Mouse (Mus musculus) layer of hippocampus, adult 2 months (tissue): ENCODE results near the gene Pink1. TPM values are rescaled to one million over a fixed set of nuclear protein-coding genes. Genes with fewer than 3 reads are reported as not detected.

Experiments used
- DNase-seq, 2 experiments: peaks; one replicate each; pipeline ENCODE4 v3.0.0; 2022; ENCODE audit warnings: low spot score in 2 of 2
- H3K27ac ChIP-seq: fragments of 200-600 bp; 2 replicates; pipeline ENCODE4 v1.8.1; 2022
- H3K4me3 ChIP-seq: fragments of 200-600 bp; 2 replicates; pipeline ENCODE4 v1.8.1; 2022; ENCODE audit warnings: mild to moderate bottlenecking
- CTCF ChIP-seq: fragments of 200-600 bp; conservative IDR thresholded peaks from 2 replicates; pipeline ENCODE4 v1.8.1; 2022; ENCODE audit warnings: antibody characterized with exemption, mild to moderate bottlenecking, moderate library complexity
- total RNA-seq, 2 experiments: library from RNA; stranded (reverse); gene quantifications; 2 replicates each; pipeline ENCODE4 v1.2.3; 2021

Pink1 gene
- total RNA-seq, 2 experiments from 2014 or later = 245 to 254 TPM

- DNase-seq = peak in 1 of 2 experiments; percentile 76
- H3K4me3 ChIP-seq = no peak overlapping the region
- H3K27ac ChIP-seq = no peak overlapping the region; the same call in 1 of the 2 replicates
- peak; percentile 91 for TF ChIP-seq CTCF
Observed at GRCm38 (mm10) chr4:138318509-138319266, 7.4 kb downstream of the Pink1 start.

DNA sequence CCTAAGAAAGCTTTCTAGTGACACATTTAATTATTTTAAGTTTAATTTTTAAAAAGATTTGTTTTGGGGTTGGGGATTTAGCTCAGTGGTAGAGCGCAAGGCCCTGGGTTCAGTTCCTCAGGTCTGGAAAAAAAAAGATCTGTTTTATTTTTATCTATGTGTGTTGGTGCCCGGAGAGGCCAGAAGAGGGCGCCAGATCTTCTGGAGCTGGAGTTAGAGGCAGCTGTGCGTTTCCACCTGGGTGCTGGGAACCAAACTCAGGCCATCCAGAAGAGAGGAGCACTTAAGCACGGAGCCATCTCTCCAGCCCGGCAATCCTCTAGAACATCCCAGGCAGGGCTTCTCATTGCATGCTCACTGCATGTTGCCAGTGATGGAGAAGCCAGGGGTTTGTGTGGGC, 9.7 kb downstream of the Pink1 start:
- Histone ChIP-seq H3K27ac (no peak overlapping the region), H3K4me3 (no peak overlapping the region)
- DNase-seq = no peak
- peak; percentile 47 for TF ChIP-seq CTCF

- peak; percentile 71 for TF ChIP-seq CTCF
- H3K4me3 ChIP-seq = no peak overlapping the region
- no peak for DNase-seq
- no peak overlapping the region for H3K27ac ChIP-seq
Observed at GRCm38 (mm10) chr4:138315781-138316180, 10.3 kb downstream of the Pink1 start.

DNA sequence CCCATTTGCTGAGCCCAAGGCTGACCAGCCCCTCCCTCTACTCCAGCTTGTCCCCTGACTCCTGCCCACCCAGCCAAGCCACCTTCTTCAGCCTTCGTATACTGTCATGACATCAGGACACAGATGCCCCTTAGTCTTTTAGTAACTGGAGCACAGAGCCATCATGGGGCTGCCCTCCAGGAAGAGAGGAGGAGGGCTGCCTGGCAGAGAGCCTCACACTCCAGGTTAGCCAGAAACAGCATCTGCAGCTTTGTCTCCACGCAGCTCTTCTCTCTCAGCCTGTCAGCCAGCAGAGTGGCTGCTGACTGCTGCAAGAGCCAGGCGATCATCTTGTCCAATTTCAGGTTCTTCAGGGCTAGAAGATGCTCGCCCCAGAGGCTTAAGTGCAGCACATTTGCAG, 12.3 kb downstream of the Pink1 start:
- Histone ChIP-seq H3K27ac (0 out of 2 replicates have a peak overlapping the region, but pooled peaks have one; percentile 1), H3K4me3 (no peak overlapping the region)
- no peak for DNase-seq
- no peak for TF ChIP-seq CTCF

GRCm38 (mm10) chr4:138313021-138313420, 13.1 kb downstream of the Pink1 start:
- TF ChIP-seq CTCF = no peak
- Histone ChIP-seq H3K27ac (no peak overlapping the region), H3K4me3 (no peak overlapping the region)
- no peak for DNase-seq

DNA sequence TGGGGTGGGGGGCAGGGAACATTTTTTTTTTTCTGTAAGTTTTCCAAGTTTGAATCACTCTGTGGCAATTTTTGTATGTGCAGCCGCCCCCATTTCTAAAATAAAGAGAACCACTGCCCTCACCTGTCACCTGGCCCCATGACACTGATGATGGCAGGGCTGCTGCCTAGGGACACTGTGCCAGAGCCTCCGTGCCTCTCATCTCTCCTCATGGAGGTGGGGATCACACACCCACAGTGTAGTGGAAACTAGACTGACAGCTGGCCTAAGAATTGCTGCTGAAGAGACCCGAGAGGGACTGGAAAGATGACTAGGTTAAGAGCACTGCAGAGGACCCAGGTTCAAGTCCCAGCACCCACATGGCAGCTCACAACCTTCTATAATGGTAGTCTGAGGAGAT, 14.0 kb downstream of the Pink1 start:
- Histone ChIP-seq H3K27ac (no peak overlapping the region), H3K4me3 (no peak overlapping the region)
- no peak for DNase-seq
- TF ChIP-seq CTCF = no peak

DNA sequence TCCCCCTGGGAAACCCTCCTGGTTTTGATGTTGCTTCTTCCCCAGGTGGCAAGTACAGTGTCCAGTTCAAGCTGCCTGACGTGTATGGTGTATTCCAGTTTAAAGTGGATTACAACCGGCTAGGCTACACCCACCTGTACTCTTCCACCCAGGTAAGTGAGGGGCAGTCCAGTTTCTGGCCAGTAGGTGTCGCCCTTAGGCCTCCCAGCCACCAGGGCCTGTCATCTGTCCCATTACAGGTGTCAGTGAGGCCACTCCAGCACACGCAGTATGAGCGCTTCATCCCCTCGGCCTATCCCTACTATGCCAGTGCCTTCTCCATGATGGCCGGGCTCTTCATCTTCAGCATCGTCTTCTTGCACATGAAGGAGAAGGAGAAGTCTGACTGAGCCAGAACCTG, 14.5 kb downstream of the Pink1 start:
- Histone ChIP-seq H3K27ac (no peak overlapping the region), H3K4me3 (no peak overlapping the region)
- DNase-seq = peak in 1 of 2 experiments; percentile 61
- TF ChIP-seq CTCF = peak; percentile 85

- Histone ChIP-seq H3K27ac (no peak overlapping the region), H3K4me3 (no peak overlapping the region)
- no peak for DNase-seq
- TF ChIP-seq CTCF = no peak
Observed at GRCm38 (mm10) chr4:138310311-138310910, 15.7 kb downstream of the Pink1 start.

GRCm38 (mm10) chr4:138307739-138308138, 18.4 kb downstream of the Pink1 start:
- no peak for TF ChIP-seq CTCF
- no peak overlapping the region for H3K27ac ChIP-seq
- DNase-seq = peak in 1 of 2 experiments; percentile 48
- H3K4me3 ChIP-seq = no peak overlapping the region

DNA sequence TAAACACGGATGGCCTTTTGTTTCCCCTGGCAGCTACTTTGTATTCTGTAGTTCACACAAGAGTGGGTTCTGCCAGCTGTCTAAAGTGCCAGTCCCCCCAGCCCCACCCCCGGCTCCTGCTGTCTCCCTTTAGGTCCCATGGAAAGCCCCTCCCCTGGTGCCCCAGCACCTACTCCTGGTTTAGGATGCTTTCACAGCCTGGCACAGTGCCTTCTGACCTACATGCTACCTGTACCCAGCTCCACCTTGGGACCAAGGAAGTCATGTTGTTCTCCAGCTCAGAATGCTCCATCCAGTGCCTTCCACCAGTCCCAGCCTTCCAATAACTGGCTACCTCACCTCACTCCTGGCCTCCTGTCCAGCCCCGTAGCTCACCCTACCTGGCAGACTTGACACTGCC, 19.1 kb downstream of the Pink1 start:
- no peak for DNase-seq
- no peak for TF ChIP-seq CTCF
- no peak overlapping the region for H3K27ac ChIP-seq

GRCm38 (mm10) chr4:138304340-138305104, 21.6 kb downstream of the Pink1 start, which contains the start of gene Ddost:
Gene Ddost, plus strand, starts transcription at chr4:138304730.
- peak within 1 kb of the TSS; percentile 83 for H3K4me3 ChIP-seq
- 0 out of 2 replicates have a peak, but pooled peaks have one; percentile 9 for TF ChIP-seq CTCF

More for the DNA sequence above, 19.1 kb downstream of the Pink1 start:
- H3K4me3 ChIP-seq = no peak overlapping the region

GRCm38 (mm10) chr4:138303742-138304141, 22.4 kb downstream of the Pink1 start:
- TF ChIP-seq CTCF = no peak
- DNase-seq = no peak
- Histone ChIP-seq H3K4me3 (peak overlapping the region; percentile 83), H3K27ac (peak overlapping the region; percentile 65; the same call in 1 of the 2 replicates)

More at GRCm38 (mm10) chr4:138304340-138305104, 21.6 kb downstream of the Pink1 start, which contains the start of gene Ddost:
- peak; percentile 98 to 99 for DNase-seq
- H3K27ac ChIP-seq = peak within 1 kb of the TSS; percentile 95

- Histone ChIP-seq H3K4me3 (no peak overlapping the region), H3K27ac (no peak overlapping the region)
- no peak for DNase-seq
- no peak for TF ChIP-seq CTCF
Observed at GRCm38 (mm10) chr4:138303011-138303410, 23.1 kb downstream of the Pink1 start.
